Mouse (Mus musculus) bone marrow, adult 2 months (tissue): ENCODE data around the gene Glrx. TPM values are rescaled to one million over a fixed set of nuclear protein-coding genes. Genes with fewer than 3 reads are reported as not detected.
A peak's percentile ranks its signal among the peaks of the same experiment; 100 is the strongest.
"Not testable (repeated sequence)": the region's sequence is repeated elsewhere in the genome, so short reads cannot be mapped to it uniquely, and the experiment has no call there.

Experiments used
- H3K27ac ChIP-seq: fragments of 200-500 bp; 2 replicates; pipeline ENCODE4 v1.5.1; 2012; ENCODE audit warnings: low read depth, mild to moderate bottlenecking, control low read depth, inconsistent platforms, low read length; ENCODE audit not compliant: control insufficient read depth, poor library complexity, insufficient read depth
- H3K4me1 ChIP-seq: fragments of 200-500 bp; 2 replicates; pipeline ENCODE4 v1.6.1; 2011; ENCODE audit warnings: low read length; ENCODE audit not compliant: control insufficient read depth, insufficient read depth
- H3K4me3 ChIP-seq: fragments of 200-500 bp; replicated peaks from 2 replicates; pipeline ENCODE3; 2011; ENCODE audit warnings: mild to moderate bottlenecking, low read depth, low read length, control low read depth; ENCODE audit not compliant: control insufficient read depth
- CTCF ChIP-seq: fragments of 200-500 bp; IDR thresholded peaks from 2 replicates; pipeline ENCODE4 v1.5.1; 2011; ENCODE audit warnings: low read length, control low read depth; ENCODE audit not compliant: control insufficient read depth, insufficient read depth
- POLR2A ChIP-seq: fragments of 200-500 bp; IDR thresholded peaks from 2 replicates; pipeline ENCODE4 v1.6.1; 2011; ENCODE audit warnings: low read depth, mild to moderate bottlenecking, control low read depth, low read length, borderline replicate concordance; ENCODE audit not compliant: control insufficient read depth
- WGBS: fragments of 180-500 bp; shearing (Covaris S2); methylation state at CpG from one replicate; pipeline ENCODE4 v1.1.7; 2018; 5-methylcytosine and 5-hydroxymethylcytosine counted together
- polyA plus RNA-seq: library from polyadenylated mRNA; stranded (reverse); fragments of >200 nt; gene quantifications from 2 replicates; pipeline ENCODE4 v1.2.4, GENCODE M21; 2011; ENCODE audit warnings: low replicate concordance; ENCODE audit not compliant: missing spikeins, insufficient read depth, insufficient read length

Gene Glrx
- polyA plus RNA-seq, 1 experiment = 64.5 TPM

GRCm38 (mm10) chr13:75817183-75817582 is 22.5 kb upstream of the Glrx start:
- no peak overlapping the region for H3K4me3 ChIP-seq
- TF ChIP-seq CTCF (no peak), POLR2A (no peak)
- H3K4me1 ChIP-seq = no peaks in the 10 kb centered on the region; the same call in 1 of the 2 replicates
- 80% methylated on average over 2 of the region's 2 CpGs for WGBS
- no peak overlapping the region for H3K27ac ChIP-seq

GRCm38 (mm10) chr13:75818486-75818885 is 21.2 kb upstream of the Glrx start:
- WGBS = 56% methylated on average over 3 of the region's 3 CpGs
- no peak overlapping the region for H3K27ac ChIP-seq
- H3K4me1 ChIP-seq = no peaks in the 10 kb centered on the region; the same call in 1 of the 2 replicates
- H3K4me3 ChIP-seq = no peak overlapping the region
- TF ChIP-seq CTCF (no peak), POLR2A (no peak)

GRCm38 (mm10) chr13:75818945-75819706 is 20.5 kb upstream of the Glrx start:
- Histone ChIP-seq H3K4me1 (peaks cover 4% of the 10 kb centered on the region; the same call in 1 of the 2 replicates), H3K27ac (no peak overlapping the region), H3K4me3 (no peak overlapping the region)
- WGBS = 70% methylated on average over 3 of the region's 3 CpGs
- TF ChIP-seq POLR2A (no peak), CTCF (no peak)

- Histone ChIP-seq H3K4me3 (no peak overlapping the region), H3K4me1 (peaks cover 4% of the 10 kb centered on the region; the same call in 1 of the 2 replicates), H3K27ac (no peak overlapping the region)
- no peak for TF ChIP-seq POLR2A
- TF ChIP-seq CTCF = no peak
Observed at GRCm38 (mm10) chr13:75819898-75820297, 19.8 kb upstream of the Glrx start.

- H3K4me3 ChIP-seq, H3K4me1 ChIP-seq, H3K27ac ChIP-seq: not testable (repeated sequence)
- 88% methylated on average over 4 of the region's 4 CpGs for WGBS
Observed at GRCm38 (mm10) chr13:75822366-75822765, 17.3 kb upstream of the Glrx start.

DNA sequence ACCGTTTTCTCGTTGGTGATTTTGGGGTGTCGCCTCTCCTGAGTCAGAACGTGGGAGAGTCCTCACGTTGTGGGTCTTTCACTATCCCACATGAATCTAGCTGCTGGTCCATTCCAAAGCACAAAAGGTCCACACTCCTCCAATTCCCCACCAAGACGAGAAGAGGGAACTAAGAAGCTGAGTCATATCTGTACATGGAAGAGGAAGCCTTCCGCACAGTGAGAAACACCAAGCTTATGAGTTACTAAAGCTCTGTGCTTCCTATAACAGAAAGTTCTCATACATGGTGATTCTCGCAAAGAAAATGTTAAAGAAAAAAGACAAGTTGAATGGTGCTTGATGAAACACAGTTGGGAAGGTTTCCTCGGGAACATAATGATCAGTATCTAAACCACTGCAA is 16.5 kb upstream of the Glrx start:
- 65% methylated on average over 9 of the region's 9 CpGs for WGBS
- Histone ChIP-seq H3K4me3 (no peak overlapping the region), H3K4me1 (peaks cover 6% of the 10 kb centered on the region; the same call in 1 of the 2 replicates), H3K27ac (peak overlapping the region; percentile 86; the same call in 1 of the 2 replicates)
- TF ChIP-seq POLR2A (no peak), CTCF (no peak)

- Histone ChIP-seq H3K4me3 (no peak overlapping the region), H3K27ac (peak overlapping the region; percentile 71; the same call in 1 of the 2 replicates), H3K4me1 (peaks cover 6% of the 10 kb centered on the region; the same call in 1 of the 2 replicates)
- WGBS = 29% methylated on average over 5 of the region's 5 CpGs
- no peak for TF ChIP-seq POLR2A
- no peak for TF ChIP-seq CTCF
Observed at GRCm38 (mm10) chr13:75824611-75825319, 14.9 kb upstream of the Glrx start.

DNA sequence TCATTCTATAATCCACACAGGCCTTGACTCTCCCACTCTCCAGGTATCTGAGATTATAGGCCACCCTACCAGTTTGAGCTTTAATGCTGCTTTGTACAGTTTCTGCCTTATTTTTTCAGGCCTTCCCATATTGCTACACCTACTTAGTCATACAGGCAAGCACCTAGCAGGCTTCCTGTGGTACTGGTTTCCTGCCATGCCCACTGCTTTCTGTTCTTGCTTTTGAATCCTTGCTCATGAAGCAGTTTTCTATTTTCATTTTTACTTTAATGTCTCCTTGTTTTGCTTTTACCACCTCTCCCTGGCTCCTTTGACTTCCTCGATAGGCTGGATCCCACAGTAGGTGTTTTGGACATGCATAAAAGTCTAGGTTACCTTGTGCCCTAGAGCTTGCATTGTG is 14.3 kb upstream of the Glrx start:
- H3K4me3 ChIP-seq = no peak overlapping the region
- peaks cover 6% of the 10 kb centered on the region; the same call in 1 of the 2 replicates for H3K4me1 ChIP-seq
- 24% methylated on average over 1 of the region's 1 CpGs for WGBS
- TF ChIP-seq POLR2A (no peak), CTCF (no peak)
- peak overlapping the region; percentile 71; the same call in 1 of the 2 replicates for H3K27ac ChIP-seq
